Mouse (Mus musculus) thymus, postnatal 14 days (tissue): ENCODE results near the gene Pdzd3.
"Not testable (repeated sequence)": the region's sequence is repeated elsewhere in the genome, so short reads cannot be mapped to it uniquely, and the experiment has no call there.

Experiments
- DNase-seq: peaks from one replicate; pipeline ENCODE4 v3.0.0; 2021

The Pdzd3 gene

DNA sequence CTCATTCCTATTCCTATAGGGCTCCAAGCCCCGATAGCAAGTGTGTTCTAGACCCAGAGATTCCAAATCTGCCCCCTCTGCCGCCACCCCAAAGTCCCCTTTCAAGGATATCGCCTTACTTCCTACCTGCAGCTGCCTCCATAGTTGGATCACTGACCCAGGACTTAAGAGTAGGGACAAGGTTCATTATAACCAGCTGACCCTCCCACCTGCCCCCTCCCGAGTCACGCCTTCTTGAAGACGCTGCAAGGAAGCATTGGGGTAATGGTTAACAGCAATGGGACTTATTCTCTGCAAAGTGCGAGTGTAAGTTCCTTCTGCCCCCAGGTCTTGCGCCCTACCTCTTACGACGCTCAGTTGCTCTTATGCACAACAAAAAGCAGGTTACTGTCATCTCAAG, at the start of gene Pdzd3:
Gene Pdzd3, minus strand, starts transcription at position 158 of the 400 bp plus-strand sequence.
- DNase-seq: no peak

DNA sequence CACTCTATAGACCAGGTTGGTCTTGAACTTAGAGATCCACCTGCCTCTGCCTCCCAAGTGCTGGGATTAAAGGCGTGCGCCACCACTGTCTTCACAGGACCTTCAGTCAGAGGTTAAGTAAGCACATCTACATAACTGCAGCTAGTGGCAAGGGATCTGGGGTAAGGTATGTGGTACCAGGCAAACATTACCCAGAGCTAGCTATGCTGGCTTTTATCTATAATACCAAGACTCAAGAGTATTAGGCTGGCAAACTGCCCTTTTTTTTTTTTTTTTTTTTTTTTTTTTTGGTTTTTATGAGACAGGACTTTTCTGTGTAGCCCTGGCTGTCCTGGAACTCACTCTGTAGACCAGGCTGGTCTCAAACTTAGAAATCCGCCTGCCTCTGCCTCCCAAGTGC, 48.7 kb upstream of the Pdzd3 start:
- DNase-seq: not testable (repeated sequence)

DNA sequence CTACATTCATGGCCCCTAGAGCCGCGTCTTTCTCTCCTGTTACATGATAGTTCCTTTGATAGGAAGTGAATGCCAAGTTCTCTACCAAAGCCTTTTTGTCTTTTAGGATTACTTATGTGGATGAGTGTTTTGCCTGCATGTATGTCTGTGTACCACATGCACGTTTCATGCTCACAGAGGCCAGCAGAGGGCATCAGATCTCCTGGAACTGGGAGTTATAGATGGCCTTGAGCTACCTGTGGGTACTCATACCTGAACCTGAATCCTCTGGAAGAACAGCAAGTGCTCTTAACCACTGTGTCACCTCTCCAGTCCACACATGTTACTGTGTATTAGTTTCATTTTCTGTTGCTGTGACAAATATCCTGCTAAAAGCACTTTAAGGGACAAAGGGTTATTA, 41.2 kb upstream of the Pdzd3 start:
- DNase-seq: peak; percentile 78

DNA sequence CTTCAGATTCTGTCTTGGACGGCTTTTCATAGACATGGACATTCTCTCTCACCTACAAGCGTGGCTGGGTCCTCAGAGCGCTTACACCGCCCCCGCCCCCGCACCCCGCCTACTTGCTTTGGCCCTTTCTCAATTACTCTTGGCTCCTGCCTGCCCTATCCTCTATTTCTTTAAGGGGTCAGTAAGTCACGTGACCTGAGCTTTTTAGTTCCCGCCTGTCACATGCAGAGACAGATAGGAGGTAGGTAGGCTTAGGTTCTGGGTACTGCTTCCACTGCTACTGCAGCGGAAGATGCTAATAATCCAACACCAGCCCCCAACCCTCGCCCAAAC, 37.7 kb upstream of the Pdzd3 start:
- no peak for DNase-seq

DNA sequence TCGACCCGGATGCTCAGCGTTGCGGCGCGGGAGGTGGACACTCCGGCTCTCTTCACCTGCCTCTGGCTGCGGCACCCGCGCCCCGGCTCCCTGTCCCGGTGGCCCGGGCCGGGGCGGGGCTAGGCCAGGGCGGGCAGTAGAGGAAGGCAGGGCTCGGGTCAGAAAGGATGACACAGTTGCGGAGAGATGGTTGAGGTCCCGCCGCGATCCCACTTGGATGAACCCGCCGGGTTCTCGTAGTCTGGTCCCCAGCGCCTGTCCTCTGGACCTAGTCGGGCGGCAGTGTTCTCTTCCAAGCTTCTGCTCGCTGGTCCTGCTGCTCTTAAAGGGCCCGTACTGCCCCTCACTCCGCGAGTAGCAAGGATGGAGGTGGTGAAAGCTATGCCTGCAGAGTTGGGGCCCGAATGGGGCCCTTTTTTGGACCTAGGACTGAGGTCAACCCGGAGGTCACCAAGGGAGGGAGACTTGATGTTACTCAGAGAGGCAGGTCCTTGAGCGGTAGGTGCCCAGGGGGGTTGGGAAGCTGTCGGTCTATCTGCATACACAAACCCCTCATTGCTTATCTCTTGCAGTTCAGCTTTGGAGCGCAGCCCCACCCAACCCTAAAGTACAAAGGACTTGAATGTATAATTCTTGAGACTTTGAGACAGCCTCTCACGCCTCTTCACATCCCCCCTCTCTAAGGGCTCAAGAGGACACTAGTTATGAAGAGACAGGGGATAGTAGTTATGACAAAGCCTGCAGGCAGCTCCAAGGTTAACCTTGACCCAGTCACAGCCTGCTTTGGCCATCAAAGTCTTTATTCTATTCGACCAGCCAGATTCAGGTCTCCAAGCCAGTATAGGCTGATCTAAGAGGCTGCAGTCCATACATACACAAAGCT, 37.0 kb upstream of the Pdzd3 start, which contains the start of gene Abcg4:
Gene Abcg4, minus strand, starts transcription at position 540 of the 883 bp plus-strand sequence.
- no peak for DNase-seq

DNA sequence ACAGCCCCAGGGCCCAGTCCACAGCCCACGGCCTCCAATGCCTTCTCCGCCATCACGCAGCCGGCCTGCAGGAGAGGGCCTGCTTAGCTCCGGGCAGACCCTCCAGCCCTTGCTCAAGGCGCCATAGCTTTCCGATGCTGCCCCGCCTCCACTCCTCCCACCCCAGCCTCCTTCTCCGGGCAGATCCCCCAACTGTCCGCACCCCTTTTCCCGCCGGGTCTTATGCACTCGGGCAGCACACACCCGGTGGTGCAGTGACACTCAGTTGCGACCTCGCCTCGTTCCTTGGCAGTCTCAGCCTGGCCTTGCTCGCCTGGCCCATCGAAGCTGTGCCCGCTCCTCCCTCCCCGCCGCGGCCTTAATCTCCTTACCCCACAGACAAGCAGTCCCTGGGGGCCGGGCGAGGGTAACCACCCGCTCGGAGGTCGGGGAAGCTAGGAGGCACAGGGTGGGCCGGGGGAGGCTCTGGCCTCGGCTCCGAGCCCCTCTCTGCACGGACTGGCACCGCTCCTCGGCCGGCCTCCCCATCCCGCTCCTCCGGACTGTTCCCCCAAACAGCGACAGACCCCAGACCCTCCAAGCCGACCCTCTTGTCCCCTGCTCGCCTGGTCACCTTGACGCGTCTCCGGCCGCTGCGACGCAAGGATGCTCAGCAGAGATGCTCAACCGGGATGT, 36.3 kb upstream of the Pdzd3 start:
- DNase-seq: no peak

DNA sequence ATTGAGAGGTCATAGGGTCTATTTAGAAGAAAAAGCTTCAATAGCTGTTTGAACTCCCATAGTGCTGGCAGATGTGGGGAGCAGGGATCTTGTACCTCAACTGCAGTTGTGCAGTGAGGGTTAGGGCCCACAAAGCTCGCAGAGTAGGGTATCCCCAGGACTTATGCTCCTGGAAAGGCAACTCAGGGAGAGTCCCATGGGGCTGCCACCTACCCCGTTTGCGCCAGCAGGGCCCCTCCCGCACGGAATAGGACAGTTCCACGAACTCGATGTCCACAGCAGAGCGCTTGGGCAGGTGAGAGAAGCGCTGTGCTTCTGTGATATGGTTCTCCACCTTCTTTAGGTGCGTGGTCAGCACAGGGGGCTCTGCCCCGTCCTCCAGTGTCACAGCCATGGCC, 35.7 kb upstream of the Pdzd3 start:
- DNase-seq: no peak

DNA sequence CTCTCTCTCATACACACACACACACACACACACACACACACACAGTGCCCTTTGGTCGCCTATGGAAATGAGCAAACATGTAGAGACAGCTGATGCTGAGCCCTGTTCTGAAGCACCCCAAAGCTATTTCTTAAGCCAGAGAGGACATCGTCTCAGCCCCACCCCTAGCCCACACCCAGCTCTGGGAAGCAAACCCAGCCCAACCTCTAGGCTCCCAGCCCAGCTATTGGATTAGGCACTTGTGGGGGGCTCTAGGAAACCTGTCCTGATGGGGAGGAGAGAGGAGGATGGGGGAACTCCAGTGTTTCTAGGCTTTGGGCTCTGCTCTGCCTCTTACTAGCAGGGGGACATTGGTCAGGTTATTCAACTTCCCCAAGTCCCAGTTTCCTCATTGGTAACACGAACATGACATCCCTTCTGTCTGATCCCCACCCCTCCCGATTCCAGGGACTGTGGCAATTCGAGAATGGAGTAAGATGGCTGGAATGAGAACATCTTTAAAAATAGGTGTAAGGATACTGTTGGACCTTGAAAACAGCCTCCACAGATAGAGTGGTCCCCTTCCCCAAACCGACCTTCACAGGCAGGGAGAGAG, 35.1 kb upstream of the Pdzd3 start:
- no peak for DNase-seq

DNA sequence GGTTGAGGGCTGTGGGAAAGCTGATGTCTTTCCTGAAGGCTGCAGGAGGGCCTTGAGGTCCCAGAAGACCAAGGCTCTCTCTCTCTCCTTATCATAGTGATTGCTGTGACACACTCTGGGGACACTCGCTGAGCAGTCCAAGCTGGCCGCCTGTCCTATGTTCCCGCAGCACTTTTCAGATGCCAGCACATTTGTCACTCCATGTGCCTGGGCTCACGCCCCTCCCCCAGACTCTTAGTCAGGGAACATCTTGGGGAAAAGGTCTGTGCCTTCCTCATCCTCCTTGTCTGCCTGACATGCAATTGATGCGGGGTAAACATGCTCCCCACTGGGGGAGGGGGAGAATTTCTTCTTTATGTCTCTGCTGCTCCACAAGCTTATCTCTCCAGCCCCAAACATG, 31.9 kb upstream of the Pdzd3 start:
- no peak for DNase-seq

DNA sequence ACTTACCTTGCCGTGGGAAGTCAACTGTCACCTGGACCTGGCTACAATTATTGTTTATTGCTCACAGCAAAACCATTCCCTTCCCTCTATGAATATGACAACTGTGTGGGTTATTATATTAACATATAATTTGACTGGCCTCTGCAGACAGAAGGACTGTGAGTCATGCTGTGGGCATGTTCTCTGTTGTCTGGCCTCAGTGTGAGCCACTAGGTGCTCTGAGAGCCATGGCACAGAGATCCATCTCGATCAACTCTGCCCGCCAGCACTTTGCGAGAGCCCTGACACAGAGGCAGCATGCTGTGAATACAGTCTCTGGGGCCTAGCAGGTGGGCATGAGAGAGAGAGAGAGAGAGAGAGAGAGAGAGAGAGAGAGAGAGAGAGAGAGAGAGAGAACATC, 18.7 kb upstream of the Pdzd3 start:
- DNase-seq: no peak

DNA sequence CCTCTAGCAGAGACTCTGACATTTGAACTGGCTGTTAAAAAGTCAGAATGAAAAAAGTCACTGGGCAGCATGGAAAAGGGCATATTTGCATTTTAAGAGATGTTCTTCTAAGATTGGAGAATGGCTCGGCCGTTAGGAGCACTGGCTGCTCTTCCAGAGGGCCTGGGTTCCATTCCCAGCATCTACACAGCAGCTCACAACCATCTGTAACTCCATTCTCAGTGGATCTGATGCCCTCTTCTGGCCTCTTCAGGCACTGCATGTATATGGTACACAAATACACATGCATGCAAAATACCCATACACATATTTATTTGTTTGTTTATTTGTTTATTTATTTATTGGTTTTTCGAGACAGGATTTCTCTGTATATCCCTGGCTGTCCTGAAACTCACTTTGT, 17.8 kb upstream of the Pdzd3 start:
- peak; percentile 65 for DNase-seq

DNA sequence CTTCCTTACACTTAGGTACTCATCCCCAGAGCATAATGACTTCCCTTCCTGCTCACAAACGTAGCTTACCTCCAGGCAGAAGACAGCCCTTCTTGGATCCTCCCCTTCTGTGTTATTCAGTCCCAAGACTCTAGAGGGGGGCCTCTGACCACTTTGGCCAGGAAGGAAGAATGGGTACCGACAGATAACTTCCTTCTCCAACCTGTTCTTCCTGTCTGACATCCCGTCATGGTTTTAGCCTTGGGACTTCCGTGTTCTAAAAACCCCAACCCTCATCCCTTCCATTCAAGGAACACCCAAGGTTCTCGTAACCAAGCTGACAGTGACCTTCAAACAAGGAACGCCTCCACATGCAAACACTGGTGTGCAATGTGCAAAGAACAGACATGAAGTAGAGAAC, 17.2 kb upstream of the Pdzd3 start, which contains the start of gene Nlrx1:
Gene Nlrx1, minus strand, starts transcription at position 168 of the 400 bp plus-strand sequence.
- DNase-seq: no peak

DNA sequence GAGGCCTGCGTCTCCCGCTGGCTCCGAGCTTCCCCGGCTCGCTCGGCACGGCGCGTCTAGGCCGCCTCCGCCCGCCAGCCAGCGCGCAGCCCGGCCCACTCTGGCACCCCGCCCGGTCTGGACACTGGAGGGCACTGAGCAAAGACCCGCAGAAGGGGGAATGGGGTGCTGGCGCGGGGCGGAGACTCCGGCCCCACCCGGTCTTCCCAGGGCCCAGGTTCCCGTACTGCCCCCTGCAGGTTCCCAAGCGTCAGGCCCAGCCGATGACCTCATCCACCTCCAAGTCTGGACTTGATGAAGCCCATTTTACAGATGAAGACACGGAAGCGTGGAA, 16.7 kb upstream of the Pdzd3 start:
- peak; percentile 90 for DNase-seq

DNA sequence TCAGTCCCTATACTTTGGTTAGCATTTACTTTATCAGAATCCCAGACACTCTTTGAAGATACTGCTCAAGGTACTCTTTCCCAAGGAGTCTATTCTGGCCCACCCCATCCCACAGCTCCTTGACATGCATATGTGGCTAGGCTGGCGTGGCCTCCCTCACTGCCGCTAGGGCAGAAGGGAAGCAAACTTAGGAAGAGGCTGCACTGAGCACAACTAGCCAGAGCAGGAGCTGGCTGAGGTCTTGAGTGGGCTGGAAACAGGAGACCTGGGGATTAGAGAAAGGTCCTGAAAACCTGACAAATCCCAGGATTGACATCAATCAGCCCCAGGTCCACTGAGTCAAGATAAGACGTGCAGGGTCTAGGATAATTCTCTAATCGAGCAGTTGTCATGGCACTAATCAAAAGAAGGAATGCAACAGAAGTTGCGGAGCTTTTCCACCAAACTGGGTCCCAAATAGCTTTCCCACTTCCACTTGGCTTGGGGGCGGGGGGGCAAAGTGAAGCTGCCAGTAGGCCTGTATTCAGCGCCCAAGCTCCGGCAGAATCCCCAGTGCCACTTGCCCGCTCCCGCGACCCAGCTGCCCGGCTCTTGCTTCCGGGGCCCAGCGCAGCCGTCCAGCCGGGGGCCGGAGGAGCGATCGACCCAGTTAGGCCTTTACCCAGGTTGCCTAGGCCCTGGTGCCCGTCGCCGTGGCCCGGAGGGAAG, 16.2 kb upstream of the Pdzd3 start:
- DNase-seq: peak; percentile 40

DNA sequence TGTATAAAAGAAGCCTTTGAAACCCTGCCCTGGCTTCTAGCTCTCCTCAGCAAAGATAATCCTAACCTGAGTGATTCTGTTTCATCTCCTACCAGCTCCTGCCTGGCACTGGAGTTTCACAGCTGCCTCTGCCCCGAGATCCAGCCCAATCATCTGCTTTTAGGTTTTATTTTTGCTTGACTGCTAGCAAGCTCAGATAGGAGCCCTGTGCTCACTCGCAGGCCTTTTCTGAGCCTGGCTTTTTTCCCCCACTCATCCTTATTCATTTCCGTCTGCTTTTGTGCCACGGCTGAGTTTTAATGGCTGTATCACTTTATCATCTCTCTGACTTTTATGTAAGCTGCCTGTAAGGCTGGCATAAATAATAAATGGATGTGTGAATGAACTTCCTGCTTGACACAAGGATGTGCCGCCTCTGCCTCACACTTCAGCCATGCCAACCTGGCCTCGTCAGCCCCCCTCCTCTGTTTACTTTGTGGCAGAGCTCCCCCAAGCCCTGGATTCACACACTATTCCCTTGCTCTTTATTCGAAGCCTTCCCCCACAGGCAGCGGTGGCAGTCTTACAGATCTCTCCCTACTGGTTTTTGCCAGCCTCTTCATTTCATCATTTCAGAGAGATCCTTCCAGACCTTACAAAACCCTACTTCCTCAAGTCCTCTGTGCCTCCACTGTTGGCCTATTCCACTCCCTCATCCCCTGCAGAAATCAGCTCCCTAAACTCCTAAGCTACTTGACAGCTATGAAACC, 15.4 kb upstream of the Pdzd3 start:
- DNase-seq: no peak

DNA sequence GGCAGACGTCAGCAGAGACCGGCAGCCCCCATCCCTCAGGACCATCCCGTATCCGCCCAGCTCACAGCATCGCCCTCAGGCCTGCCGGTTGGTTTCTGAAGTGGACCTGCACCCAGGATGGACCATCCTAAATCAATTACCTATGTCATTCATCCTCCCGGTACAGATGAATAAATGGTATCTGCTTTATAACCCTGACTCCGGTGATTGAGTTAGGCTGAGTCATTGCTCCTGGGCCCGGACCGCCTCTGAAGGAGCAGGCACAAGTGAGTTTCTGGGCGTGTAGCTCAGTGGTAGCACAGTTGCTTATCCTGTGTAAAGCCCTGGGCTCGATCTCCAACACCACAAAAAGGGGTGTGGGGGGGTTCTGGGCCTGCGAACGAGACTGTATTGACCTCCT, 10.1 kb upstream of the Pdzd3 start:
- no peak for DNase-seq

DNA sequence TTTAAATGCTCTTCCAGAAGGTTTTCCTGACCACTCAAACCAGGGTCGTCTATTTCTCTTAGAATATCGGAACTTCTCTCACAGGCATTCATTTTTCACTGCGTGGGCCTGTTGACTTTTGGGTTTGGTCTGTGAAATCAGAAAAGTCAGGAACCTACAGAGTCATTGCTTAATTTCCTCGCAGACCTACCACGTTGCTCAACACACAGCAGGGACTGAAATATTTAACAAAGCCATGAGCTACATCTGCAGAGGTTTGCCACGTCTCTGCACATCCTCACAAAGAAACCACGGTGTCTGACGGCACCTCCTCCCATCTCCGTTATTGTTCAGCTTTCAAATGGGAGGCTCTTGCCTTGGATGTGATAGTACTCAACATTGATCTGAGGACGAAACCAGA, 7.7 kb upstream of the Pdzd3 start:
- no peak for DNase-seq

DNA sequence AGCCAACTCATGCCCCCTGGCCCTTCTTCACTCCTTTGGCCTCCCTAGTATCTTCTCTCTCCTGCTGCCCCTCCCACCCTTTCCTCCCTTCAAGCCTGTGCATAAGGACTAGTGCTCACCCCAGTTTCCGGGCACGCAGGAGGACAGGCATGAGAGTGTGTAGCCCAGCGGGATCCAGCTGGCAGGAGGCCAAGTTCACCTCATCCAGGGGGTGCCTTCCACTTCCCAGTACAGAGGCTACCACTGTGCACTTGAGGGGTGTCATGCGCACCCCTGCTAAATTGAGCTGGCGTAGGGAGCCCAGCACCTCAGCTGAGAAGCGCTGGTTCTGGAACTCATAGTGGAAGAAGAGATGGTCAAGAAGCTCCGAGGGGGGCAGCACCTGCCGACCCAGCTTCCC, 4.9 kb upstream of the Pdzd3 start:
- DNase-seq: no peak

DNA sequence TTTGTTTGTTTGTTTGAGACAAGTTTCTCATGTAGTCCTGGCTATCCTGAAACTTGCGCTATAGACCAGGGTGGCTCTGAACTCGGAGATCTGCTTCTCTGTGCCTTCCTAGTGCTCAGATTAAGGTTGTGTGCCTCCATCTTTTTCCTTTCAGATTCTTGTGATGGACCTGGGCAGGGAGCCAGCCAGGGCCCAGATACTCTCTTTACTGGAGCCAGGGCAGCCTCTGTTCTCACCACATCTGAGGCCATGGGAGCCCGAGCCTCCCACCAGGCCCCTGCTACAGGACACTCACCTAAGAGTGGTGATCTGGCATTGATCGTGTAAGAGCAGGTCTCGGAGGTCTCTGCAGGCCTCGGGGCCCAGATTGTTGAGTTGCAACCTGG, 3.9 kb upstream of the Pdzd3 start:
- no peak for DNase-seq

DNA sequence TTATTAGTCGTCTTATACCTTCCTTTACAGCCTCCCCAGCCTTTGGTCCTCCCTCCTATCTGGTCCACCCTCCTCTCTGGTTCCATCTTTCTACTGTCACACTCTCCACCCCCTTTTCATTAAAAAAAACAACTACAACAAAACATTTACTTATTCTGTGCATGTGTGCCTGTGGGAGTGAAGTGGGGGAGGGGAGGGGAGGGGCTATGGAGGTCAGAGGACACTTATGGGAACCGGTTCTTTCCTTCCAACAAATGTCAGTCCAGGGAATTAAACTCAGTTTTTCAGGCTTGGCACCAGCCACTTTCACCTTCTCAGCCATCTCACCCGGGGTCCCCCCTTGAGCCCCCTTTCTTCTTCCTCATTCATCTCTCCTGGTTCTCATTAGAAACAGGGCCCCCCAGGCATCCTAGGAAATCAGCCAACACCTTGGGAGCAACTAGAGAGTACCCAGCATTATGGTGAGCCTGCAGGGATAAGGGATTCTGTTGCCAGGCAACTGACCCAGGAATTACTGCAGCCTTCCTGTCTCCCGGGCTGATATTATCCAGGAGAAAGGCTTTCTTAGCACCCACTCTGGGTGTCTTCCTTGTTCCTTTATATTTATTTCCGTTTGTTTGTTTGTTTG, 3.4 kb upstream of the Pdzd3 start:
- no peak for DNase-seq

DNA sequence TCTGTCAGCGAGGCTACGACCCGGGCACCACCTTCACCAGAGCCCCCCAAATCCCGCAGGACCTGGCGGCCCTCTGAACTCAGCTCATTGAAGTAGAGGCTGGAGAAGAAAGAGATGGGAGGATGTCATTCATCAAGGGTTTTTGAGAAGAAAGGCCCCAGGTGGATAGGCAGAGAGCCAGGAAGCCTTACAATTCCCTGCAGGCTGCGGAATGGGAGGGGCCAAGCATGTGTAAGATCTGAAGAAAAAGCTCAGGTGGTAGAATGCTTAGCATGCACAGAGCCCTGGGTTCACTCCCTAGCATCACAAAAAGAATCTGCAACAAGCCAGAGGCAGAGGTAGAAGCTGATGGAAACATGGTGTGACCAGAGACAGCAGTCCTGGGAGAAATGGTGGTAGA, 2.2 kb upstream of the Pdzd3 start:
- DNase-seq: peak; percentile 80

DNA sequence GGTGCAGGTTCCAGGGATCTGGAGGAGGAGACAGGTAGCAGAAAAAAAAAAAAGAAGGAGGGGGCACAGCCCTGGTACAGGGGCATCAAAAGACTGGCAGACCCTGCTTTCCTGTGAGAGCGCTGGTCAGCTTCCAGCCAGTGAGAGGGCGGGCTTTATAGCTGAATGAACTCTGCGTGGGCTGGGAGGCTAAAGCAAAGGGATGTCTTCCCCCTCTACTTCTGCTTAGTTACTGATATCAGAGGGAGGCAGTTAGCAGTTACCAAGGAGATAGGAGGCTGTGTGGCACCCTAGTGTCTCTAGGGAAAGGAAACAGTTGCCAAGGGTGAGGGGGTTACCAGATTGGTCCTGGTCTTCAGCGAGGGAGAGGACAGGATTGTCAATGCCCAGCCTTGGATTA, 826 bp downstream of the Pdzd3 start:
- DNase-seq: no peak
